Mouse (Mus musculus) cerebellum, postnatal 14 days (tissue): ENCODE results near the gene Arid5a.

ENCODE experiments used
- DNase-seq, 2 experiments: peaks; one replicate each; pipeline ENCODE4 v3.0.0; 2021; ENCODE audit warnings: mixed read lengths in 2 of 2

The Arid5a gene

DNA sequence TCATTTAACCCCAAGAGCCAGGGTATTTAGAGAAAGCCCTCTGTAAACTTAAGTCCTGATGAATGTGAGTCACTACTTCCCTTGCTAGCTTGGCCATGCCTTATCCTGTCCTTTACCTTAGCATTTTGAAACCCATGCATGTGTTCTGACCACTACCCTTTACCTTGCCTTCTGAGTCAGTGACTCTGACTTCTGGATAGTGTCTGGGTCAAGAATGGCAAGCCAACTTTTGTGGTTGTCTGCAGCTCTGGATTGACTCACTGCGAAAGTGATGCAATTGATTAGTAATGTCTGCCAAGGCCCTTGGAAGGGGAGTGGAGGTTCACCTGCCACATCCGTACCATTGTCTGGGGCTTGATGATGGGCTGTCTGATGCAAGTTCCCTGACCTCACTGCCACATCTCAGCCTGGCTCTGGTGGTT is 18.4 kb downstream of the Arid5a start:
- no peak for DNase-seq

DNA sequence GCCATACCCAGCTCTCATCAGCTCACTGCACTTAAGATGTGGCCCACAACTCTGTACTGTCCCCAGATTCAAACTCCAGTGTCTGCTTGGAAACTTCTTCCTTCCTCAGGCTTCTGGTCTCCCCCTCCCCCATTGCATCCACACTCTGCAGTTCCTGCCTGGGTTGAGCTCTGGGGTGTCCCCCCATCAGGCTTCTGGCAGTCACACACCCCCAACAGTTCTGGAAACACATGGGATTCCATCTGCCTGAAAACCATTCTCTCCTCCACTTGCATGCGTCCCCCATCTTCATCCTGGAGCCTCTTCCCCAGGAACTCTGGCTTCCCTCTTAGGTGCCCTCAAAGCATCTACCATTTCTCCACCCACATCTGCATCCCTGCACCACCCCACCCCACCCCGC is 19.3 kb downstream of the Arid5a start:
- no peak for DNase-seq

DNA sequence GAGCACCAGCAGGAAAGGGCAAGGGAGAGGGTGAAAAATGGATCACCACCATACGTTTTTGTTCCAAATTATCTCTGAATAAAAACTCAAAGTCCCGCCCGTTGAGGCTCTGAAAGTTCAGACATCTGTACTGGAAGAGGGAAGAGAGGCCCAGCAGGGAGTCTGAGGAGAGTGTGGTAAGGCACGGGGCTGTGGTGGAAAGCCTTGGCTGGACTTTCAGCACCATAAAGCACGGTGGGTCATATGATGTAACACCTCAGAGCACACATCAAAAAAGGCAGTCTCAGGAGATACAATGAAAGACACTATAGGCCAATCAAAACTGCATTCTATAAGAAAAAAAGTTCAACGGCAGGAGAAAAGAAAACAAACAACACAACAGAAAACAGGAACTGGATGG is 24.2 kb downstream of the Arid5a start:
- no peak for DNase-seq

DNA sequence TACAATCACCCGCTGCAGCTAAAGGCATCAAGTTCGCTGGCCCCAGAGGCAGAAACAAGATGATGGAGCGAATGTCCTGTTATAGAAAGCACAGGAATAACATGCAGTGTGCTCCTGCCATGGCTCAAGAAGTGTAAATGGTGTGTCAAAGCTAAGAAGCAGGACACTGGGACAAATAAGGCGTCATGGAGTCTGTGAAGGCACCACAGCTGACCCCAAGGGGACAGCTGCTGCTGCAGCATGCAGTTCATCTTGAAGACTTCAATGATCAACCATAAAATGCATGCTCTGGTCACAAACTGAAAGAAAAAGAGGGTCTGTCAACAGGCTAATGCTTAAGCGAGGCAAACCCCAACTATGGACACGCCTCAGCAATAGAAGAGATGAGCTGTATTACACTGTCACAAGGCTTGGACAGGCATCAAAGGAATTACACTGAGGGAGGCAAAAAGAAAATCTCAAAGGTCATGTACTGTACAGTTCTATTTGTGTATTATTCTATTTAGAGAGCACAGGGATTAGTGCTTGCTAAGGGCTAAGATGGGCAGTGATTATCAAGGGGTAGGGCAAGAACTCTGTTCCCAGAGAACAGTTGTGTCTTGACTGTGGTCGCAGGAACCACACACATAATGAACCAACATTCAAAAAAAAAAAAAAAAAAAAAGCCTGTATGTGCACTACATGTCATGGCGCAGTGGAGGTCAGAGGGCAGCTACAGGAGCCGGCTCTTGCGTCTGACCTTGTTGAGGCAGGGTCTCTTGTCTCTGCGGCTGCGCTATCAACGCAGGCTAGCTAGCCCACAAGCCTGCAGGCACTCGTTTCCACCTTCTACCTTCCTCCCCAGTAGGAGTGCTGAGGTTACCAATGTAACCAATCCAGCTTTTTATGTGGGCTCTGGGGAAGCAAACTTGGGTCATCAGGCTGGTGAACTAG is 25.7 kb downstream of the Arid5a start:
- DNase-seq = no peak

DNA sequence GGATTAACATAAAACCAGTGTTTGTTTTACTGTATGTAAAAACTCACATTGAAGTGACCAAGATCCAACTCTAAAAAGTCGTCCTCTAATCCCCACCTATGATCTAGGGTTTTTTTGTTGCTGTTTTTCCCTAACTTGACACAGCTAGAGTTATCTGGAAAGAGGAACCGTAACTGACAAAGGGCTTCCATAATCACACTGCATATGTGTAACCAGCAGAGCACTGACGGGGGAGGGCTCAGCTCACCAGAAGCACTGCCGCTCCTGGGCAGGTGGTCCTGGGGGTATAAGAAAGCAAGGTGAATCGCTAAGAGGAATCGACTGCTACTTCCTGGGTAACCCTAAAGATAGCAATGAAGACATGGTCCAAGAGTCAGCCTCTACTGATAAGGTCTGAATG is 35.0 kb downstream of the Arid5a start:
- DNase-seq = no peak

DNA sequence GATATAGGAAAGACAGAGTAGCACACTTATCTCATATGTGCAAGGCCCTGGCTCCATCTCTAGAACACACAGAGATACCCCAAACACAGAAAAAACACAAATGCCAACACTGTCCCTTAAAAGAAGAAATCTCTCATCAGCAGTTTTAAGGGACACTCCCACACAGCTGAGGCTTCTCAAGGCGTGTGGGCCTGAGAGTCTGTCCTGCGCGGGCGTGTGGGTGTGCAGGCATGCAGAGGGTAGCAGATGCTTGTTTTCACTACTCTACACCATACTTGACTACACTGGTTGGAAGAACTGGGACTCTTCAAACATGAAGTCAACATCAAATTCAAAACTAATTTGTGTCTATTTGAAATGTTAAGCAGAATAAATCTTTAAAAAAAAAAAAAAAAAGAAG is 44.8 kb downstream of the Arid5a start:
- no peak for DNase-seq

DNA sequence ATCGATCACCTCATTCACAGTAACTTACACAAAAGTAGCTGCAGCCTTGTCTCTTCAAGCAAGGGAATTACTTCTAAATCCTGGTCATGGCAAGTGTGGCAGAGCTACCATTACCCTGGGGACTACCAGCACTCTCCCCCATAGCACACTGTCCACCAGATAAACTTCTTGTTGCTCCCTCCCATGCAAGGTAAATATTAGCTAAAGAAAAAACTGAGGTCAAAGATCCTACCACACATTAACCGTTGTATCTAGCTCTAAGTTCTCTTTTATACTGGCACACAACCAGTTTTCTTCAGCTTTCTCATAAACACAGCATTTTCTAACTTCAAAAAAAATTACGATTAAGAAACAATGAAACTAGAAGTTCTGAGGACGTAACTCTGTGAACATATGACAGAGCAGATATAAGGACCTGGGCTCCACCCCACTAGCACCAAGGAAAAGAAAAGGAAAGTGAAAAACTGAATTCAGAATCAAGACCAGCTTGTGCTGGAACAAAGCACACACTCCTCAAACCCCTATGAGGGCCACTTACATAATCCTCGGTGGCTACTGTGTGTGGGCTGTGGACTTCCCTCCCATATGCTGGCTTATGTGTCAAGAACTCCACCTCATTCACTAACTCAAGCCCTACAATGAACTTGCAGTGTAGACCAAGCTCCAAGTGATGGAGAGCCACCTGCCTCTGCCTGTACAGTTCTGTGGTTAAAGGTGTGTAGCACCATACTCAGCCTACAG is 49.6 kb downstream of the Arid5a start:
- no peak for DNase-seq

DNA sequence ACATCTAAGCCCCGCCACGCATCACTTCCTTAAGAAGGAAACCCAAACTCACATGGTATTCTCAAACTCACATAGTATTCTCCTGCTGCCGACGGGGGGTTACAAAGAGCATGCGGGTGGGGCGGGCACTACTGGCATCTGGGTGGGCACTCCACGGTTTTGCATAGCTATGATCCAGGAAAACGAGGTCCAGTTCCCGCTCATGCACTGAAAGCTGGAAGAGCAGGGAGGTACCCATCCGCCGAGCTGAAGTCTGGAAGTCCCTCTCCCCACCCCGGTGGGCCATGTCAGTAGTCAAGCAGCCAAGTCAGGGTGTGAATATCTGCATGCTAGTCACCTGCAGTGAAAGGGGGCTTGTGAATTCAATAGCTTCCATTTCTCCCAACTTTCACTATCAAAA is 60.2 kb downstream of the Arid5a start:
- DNase-seq = peak; percentile 5 to 9

DNA sequence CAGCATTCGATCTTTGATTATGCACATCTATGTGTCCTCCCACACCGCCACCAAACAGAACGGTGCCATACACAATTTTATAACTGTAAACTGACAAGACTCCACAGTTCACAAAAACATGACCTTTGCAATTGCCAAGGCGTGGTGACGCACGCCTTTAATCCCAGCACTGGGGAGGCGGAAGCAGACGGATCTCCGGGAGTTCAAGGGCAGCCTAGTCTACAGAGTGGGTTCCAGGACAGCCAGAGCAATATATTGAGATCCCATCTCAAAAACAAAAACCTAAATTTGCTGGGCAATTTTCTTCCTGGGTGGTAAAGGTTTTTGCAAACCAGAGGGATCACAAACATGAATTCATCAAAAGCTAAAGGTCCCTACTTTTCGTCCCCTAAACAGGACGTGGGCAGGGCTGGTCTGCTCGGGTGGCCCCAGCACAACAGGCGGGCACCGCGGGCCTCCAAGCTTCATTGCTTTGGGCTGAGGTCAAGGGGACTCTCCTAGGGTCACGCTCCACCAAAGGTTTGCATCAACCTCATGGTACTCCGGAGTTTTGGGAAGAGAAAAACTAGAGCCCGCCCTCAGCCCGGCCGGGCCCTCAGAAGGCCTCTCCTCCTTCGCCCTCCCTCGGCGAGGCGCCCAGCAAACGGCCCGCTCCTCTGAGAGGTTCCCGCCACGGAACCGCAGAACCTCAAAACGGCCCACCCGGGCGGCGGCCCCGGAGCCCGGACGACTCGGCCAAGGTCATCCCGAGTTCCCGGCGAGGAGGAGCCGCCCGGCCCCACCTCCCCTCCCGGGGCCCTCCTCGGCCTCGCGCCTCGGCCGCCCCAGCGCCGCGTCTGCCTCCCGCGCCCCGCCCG is 60.8 kb downstream of the Arid5a start:
- DNase-seq = peak; percentile 22 to 68

DNA sequence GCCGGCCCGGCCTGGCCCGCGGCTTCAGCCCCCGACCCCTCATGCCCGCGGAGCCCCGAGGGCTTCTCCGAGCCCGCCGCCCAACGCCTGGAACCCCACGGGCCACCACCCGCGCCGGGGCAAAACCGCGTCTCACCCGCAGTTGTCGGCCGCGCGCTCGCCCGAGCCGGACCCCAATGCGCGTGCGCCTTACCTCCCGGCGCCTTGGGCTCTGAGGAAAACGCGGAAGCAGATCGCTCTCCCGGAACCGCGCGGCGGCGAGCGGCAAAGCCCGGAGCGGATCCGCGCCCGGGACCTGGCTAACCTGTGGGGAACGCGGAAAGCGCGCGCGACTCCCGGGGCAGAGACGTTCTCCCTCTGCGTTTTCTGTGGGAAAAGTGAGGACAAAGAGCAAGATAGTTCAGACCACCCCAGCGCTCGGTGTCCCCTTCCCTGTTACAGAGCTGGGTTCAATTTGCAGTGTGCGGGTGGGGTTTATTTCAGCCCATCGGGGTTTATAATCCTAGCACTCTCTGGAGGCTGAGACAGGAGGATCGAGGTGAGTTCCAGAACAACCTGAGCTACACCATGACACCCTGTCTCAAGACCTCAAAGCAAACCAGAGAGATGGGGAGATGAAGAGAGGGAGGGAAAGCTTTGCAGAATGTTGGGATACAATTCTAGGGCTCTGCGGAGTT is 61.6 kb downstream of the Arid5a start, which contains the start of gene Kansl3:
Gene Kansl3, minus strand, starts transcription at position 213 of the 677 bp plus-strand sequence.
- peak; percentile 94 to 95 for DNase-seq

DNA sequence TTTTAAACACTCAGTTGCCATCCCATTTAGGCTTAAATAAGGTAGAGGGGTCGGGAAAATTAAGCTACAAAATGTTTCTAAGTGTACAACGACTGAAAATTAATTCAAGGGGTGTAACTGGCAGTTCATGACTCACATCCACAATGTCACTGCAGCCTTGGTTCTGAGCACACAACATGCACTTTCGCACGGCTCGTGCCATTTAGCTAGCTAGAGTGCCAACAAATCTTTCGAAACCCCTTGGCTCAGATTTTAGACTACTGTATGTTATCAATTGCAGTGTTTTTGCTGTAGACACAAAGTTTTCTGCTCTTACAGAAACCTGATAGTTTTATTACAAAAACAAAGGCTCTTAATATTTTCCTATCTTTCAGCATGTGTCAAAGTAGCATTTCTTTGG is 63.4 kb downstream of the Arid5a start:
- no peak for DNase-seq

DNA sequence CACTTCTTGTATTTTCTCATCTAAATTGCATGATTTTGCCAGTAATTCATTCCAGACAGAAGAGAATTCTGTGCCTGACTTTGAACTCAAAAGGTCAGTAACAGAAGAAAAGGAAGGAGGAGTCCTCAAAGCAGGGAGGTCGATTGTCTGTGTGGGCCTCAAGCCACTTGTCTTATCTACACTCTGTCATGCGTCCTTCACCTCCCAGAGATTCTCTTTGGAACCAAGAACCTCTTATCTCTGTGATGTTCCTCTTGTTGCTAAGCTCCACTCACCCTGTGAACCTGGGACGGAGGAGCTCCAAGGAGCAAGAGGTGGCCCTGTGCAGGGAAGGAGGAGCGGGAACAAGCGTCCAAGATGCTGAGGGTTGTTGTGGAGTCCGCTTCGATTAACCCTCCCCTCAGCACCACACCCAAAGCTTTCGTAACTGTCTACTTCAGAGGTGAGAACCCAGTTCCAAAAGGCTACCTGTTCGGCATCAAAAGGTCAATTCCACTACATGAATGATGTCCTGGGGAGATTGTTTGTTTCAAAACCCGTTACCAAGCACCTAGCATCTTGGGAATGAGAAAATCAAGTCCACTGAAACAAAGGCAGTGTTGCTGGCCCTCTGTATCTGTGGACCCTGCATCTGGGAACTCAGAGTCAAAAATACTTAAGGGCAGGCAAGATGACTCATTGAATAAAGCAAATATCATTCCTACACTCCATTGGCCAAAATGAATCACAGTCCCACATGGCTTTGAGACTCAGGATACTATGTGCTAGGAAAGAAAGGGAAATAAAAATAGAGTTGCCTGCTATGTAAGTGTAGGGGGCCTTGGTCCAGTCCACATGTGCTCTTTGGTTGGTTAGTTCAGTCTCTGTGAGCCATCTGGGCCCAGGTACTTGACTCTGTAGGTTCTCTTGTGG is 64.7 kb downstream of the Arid5a start, which contains the start of gene Fer1l5:
Gene Fer1l5, plus strand, starts transcription at position 358 of the 912 bp plus-strand sequence.
- no peak for DNase-seq
